Mouse (Mus musculus): ENCODE results near the gene Ptdss2.

Gene Ptdss2

DNA sequence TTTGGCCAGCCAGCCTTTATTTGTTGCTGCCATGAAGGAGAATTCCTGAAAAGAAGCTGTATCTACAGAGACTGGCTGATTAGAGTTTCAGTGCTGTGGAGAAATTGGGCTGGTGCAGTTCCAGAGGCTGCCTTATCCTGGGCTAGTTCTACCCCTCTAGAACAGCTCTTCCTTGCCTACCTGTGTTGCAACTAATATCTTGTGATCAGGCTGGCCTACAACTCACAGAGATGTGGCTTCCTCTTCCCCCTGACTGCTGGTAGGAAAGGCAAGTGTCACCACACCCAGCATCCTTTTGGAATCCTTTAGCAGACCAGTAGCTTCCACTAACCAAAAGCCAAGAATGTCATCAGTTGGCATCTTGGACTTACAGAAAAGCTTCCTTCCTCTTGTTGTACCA, 47.7 kb downstream of the Ptdss2 start:
- in situ Hi-C loops (cut with MboI; ENCODE audit: low sequenced_read_pairs), result loop anchor here (5.0 kb wide), 1 partner anchor 73 kb away; no protein-coding TSS in a partner anchor

DNA sequence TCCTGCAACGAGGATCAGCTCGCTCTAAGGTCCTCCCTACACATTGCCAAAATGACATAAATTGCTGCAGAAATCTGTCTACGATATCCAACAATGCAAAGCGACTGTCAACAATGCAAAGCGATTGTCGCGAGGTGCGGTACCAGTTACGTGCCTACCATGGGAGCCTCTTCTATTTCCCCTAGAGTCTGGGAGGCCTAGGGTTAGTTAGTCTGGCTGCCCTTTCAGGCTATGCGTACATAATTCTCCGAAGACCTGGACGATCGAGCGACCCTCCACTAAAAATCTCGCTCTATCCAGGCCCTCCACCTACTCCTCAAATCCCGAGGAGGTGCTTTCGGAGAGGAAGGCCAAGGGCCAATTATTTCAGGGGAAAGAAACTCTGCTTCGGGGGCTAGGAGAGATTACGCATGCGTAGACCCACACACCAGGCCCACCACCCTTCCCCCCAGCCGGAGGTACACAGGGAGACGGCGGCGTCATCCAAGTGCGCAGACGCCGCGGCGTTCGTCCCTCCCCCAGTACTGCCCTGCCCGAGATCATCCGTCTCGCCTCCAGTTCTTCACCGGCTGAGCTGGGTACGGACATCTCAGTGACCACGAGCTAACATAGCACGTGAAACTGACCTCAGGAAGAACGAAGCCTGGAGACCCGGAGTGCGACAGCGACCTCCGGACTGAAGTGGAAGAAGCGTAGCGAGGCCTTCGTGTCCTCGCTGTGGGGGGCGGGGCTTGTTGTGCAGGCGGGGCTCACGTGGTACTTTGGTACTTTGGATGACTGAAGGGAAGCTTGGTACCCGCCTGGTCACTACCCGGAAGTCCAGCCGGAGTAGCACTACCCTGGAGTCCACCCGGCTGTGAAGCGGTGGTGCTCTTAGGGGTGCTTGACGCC, 50.2 kb downstream of the Ptdss2 start, which contains the start of gene Rnh1:
Gene Rnh1, minus strand, starts transcription at position 742 of the 891 bp plus-strand sequence.
- in situ Hi-C loops (cut with MboI; ENCODE audit: low sequenced_read_pairs), result loop anchor here (5.0 kb wide), 1 partner anchor 75 kb away; no protein-coding TSS in a partner anchor

DNA sequence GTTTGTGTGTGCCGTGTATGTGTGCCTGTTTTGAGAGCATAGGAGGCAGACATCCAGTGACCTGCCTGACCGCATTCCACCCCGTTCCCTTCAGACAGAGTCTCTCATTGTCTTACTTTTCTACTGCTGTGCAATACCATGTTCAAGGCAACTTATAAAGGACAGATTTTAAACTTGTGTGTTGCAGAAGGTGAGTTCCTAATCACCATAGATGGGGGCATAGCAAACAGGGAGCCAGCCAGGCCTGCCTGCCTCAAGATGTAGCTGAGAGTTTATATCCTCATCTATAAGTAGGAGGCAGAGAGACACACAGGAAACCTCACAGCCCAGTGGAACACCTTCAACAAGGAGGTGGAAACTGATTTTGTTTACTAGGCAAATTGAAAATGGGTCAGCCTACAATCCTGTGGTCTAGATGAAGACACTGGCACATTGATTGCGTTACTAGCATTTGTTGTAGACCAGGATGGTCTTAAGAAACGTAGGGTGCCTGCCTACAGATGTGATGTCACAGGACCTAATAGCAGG, 51.2 kb downstream of the Ptdss2 start:
- in situ Hi-C loops (cut with MboI; ENCODE audit: low sequenced_read_pairs), result loop anchor here (5.0 kb wide), 1 partner anchor 76 kb away; no protein-coding TSS in a partner anchor

DNA sequence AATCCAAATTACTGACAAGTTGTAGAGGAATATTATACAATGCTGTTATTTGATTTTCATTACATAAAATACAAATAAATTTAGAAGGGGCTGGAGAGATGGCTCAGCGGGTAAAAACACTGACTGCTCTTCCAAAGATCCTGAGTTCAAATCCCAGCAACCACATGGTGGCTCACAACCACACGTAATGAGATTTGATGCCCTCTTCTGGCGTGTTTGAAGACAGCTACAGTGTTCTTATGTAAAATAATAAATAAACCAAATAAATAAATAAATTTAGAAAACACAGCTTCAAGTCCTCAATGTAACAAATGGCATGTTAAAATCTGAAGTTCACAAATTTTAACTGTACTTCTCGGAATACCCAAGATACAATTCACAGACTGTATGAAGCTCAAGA, 52.9 kb downstream of the Ptdss2 start:
- in situ Hi-C loops (cut with MboI; ENCODE audit: low sequenced_read_pairs), result no loop called here

DNA sequence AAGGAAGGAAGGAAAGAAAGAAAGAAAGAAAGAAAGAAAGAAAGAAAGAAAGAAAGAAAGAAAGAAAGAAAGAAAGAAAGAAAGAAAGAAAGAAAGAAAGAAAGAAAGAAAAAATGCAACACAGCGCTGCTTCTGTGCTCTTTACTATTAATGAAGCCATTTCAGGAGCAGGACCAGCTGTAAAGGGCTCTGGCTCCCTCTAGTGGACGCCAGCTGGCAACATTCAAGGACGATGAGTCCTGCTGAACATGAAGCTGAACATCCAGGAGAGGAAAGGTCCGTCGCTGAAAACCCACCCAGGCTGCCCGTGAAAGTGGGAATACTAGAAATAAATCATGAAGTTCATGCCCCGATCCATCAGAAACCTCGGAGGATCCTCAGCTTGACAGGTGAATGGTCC, 54.0 kb downstream of the Ptdss2 start:
- in situ Hi-C loops (cut with MboI; ENCODE audit: low sequenced_read_pairs), result no loop called here

DNA sequence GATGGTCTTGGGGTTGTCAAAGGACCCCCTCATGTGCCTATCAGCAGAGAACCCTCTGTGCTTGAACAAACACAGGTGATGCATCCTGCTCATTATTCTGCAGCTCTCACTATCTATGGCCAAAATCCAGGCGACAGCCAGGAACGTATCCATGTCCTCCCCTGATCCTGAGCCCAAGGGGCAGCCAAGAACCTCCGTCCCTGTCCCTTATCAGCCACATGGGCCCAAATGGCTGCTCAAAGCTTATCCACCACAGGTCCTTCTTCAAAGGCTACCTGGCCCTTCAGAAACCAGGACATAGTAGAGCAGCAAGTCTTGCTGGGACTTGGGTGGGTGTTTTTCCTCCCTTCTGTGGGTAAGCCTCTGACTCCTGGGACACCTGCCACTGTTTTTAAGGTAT, 66.0 kb downstream of the Ptdss2 start:
- in situ Hi-C loops (cut with MboI; ENCODE audit: low sequenced_read_pairs), result no loop called here

DNA sequence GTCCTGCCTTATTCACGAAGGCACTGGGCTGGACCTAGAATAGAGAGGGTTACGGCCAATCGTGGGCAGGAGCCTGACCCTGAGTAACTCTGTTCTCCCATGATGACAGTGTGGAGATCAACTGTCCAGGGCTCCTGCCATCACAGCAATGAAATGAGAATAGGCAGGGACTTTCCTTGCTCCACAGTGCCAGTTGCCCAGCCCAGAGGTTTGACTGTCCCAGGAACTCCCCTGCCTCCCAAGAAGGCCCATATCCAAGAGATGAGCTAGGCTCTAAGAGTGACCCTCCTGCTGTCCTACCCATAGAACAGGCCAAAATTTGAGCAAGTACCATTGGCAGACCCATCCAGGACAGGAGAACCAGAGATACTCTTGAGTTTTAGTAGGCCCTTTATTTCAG, 66.6 kb downstream of the Ptdss2 start:
- in situ Hi-C loops (cut with MboI; ENCODE audit: low sequenced_read_pairs), result no loop called here

DNA sequence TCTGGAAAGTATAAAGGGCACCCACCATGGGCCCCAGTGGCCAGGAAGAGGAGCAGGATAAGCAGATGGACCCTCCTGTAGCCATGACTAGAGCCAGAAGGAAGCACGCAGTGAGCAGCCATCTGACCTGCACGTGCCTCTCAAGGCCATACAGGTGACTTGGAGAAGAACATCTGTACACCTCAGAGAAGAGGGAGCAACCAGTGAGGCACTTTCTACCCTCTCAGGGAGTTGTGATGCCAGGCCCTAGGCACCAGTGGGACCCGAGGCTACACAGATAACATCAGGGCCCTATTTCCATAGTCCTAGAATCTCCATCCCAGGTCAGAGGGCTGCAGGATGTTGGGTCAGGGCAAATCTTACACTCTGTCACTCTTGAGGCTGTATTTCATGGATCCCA, 68.0 kb downstream of the Ptdss2 start:
- in situ Hi-C loops (cut with MboI; ENCODE audit: low sequenced_read_pairs), result no loop called here

DNA sequence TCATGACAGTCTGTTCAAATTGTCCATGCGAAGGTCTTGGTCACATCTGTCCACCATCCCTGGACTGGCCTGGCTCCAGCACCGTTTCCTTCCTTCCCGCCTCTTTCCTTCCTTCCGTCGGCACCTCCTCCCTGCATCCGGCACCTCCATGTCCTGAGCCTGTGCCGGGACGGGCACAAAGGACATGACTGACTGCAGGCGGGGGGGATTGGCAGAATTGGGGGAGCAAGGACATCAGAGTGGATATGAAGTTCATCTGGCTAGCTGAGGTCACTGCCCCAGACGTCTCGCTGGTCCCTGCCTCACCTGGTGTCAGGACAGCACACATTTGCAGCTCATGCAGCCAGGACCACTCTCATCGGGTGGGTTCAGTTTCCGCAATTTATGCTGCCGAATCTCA, 68.9 kb downstream of the Ptdss2 start:
- in situ Hi-C loops (cut with MboI; ENCODE audit: low sequenced_read_pairs), result no loop called here

DNA sequence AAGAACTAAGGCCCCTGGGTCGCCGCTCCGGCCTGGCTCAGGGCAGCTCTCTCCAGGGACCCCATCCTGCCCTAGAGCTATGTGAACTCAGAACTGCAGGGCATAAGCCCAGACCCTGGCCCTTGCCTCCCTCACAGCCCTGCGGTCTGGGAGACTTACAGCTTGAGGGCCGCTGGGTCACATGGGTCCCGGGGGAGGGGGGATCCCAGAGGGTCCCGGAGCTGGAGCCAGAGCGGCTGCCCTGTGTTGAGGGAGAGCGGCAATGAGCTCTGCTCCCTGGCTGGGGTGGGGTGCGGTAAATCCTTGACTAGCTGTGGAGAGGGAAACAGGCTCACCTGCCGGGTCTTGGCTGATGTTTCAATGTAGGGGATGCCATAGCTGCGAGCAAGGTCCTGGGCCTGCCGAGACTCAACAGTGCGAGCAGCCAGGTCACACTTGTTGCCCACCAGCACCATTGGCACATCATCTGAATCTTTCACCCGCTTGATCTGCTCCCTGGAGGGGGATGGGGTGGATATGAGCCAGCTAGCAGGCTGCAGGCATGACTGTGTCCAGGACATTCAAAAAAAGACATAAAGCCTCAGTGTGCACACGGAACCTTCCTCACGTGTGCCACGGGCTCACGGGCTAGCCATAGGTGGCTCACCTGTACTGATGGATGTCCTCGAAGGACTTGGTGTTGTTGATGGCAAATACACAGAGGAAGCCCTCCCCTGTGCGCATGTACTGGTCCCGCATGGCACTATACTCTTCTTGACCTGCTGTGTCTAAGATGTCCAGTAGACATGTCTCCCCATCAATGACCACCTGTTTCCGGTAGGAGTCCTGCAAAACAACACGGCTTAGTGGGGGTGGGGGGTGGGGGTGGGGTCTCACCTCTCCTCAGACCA, 69.9 kb downstream of the Ptdss2 start:
- in situ Hi-C loops (cut with MboI; ENCODE audit: low sequenced_read_pairs), result no loop called here

DNA sequence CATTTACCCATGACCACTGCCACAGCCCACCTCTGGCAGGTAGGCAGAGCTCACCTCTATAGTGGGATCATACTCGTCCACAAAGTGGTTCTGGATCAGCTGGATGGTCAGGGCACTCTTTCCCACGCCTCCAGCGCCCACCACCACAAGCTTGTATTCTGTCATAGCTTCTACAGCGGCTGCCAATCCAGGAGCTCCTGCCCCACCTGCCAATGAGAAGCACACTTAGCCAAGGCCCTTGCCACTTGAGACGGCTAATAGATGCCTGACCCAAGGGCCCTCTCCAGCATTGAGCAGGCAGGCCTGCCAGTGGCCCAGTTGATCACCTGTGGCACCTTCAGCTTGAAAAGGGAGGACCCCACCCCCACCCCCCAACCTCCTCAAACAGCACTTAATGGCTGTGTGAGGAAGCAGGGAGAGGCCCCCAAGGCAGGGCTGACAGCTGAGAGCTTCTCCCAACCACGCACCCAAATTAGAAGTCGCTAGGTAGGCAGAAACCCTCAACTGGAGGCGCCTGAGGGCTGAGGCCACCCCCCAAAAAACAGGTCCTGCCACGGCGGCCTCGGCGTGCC, 70.7 kb downstream of the Ptdss2 start:
- in situ Hi-C loops (cut with MboI; ENCODE audit: low sequenced_read_pairs), result no loop called here

DNA sequence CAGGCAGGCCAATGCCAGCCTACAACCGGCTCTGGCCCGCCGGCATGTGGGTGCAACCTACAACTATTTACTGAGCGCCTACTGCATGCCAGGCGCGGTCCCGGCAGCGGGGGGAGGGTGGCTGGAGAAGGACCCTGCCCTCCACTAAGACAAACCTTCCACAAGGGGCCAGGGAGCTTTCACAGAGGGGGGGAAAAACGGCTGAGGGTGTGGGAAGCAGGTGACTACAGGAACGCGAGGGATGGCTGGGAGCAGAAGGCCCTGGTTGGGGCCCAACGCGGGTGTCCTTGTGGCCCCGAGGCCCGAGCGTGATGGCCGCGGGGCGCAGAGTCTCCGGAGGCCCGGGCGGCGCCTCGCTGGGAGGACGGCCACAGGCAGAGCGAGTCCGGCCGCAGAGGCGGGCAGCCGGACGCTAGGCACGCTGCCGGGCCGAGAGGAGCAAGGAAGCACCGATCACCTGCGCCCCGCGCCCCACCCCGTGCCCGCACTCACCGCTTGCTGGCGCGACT, 71.2 kb downstream of the Ptdss2 start:
- in situ Hi-C loops (cut with MboI; ENCODE audit: low sequenced_read_pairs), result no loop called here

DNA sequence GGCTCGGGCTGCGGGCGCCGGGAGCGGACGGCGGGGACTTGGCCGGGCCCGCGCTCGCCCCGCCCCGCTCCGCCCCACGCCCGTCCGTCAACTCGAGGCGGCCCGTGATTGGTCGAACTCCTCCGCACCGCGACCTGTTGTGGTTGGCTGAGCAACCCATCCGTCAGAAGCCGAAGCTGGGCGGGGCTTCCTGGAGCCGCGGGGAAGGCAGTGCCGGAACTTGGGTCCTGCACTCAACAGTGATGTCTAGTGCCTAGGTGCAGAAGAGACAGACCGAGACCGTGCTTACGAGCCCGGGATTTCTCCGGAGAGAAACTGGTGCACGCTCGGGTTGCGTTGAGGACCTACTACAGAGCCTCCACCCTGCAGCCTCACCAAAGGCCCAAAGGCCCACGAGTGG, 71.8 kb downstream of the Ptdss2 start, which contains the start of the genes Hras and Lrrc56:
Gene Hras, minus strand, starts transcription at position 58 of the 400 bp plus-strand sequence.
Gene Lrrc56, plus strand, starts transcription at position 210 of the 400 bp plus-strand sequence.
- in situ Hi-C loops (cut with MboI; ENCODE audit: low sequenced_read_pairs), result no loop called here

DNA sequence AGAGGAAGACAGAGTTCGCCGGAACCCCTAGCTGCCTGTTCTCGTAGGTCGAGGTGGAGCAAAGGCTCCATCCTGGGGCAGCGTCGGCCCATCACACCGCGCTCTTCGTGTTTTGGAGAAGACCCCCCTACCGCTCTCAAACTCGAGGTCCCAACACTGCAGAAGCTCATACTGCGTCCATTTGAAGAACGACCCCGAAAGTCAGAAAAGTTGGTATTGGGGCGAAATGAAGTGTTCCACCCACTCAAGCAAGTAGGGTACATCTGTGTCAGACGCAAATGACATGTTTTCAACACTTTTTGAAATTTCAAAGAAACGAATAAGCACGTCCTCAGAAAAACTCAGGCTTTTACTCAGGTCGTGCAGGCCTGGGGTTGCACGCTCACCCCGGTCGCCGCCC, 72.2 kb downstream of the Ptdss2 start:
- in situ Hi-C loops (cut with MboI; ENCODE audit: low sequenced_read_pairs), result no loop called here

DNA sequence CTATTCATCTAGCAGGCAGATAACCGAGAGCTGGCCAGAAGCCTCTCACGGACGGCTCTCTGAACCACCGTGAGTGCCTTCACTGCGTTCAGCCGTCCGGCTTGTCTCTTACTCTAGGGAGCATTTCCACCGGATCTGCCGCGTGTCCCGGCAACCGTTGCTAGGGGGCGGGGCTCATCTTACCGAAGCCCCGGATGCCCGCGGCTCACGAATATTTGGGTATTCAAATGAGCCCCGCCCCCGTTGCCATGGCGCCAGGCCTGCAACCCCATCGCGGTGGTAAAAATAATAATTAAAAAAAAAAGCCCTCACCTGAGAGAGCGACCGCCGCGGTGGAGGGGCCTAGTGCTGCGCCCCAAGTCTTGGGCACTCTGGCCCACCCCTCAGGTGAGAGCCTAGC, 72.6 kb downstream of the Ptdss2 start:
- in situ Hi-C loops (cut with MboI; ENCODE audit: low sequenced_read_pairs), result no loop called here

DNA sequence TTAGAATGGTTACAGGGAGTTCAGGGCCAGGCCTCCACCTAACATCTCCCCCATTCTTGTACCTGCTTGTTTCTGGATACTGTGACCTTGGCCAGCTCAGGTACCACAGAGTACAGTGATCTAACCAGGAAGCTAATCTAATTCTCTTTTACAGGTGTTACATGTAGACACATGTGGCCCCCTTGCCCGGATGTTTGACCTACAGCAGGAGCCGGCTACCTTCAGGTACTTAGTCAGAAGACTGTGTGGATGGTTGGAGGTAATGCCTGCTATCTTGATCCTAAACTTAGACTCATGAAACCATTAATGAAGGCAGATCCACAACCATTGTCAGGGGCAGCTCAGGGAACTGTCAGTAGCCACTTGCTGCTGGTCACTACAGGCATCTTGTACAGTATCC, 73.6 kb downstream of the Ptdss2 start:
- in situ Hi-C loops (cut with MboI; ENCODE audit: low sequenced_read_pairs), result no loop called here

DNA sequence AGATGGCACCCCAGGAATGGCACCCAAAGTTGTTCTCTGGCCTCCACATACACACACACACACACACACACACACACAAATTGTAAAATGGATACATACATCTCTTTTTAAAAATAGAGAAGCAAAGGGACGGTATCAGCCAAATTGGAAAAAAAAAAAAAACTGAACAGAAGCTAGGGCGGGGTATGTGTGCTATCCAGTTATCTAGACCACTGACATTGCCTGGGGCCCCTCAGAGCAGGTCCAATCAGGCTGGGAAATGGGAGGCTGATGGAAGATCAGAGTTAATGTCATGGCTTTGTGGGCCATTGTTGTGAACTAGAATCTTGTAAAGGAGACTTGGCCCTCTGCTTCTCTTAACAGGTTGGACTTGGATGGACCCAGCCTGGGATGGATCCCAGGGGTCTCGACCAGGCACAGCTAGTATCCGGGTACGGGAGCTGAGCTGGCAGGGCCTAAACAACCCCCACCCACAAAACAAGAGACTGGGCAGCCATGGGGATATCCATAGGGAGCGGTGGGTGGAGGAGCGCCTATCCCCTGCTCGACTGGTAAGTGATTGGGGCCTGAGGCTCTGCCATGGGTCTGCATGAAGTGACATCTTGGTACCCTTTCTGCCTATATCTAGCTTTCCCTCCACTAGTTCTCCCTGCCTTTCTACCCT, 74.6 kb downstream of the Ptdss2 start:
- in situ Hi-C loops (cut with MboI; ENCODE audit: low sequenced_read_pairs), result no loop called here

DNA sequence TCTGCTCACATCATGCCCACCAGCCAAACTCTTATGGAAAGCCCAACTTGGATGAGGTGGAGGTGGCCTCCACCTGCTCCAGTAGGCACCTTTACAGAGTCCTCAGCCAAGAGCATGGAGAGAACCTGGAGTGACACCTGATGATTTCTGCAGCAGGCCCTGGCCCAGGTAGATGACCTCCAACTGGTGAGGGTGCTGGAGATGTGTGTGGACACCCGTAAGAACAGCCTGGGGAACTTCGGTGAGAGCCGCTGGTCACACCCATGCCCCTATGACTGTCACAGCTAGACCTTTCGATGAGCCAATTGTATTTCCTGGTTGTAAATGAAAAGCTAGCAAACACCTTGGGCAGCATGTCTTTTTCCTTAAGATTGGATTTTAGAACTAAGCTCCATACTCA, 75.9 kb downstream of the Ptdss2 start:
- in situ Hi-C loops (cut with MboI; ENCODE audit: low sequenced_read_pairs), result no loop called here

DNA sequence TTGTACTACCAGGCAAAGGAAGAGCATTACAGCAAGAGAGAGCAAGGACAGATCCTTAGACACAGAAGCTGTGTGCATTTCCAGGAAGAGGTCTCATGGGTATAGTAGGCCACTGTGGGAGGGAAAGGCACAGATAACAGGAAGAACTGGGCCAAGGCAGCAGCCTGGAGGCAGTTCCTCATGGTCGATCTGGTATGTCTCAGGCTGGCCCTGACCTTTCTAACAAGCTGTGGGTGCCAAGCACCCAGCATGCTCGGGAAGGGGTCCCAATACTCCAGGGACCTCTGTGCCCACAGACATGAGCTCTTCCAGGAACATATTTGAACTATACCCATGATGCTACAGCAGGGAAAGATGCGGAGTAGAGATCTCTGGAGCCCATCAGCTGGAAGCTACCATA, 82.4 kb downstream of the Ptdss2 start:
- in situ Hi-C loops (cut with MboI; ENCODE audit: low sequenced_read_pairs), result no loop called here

DNA sequence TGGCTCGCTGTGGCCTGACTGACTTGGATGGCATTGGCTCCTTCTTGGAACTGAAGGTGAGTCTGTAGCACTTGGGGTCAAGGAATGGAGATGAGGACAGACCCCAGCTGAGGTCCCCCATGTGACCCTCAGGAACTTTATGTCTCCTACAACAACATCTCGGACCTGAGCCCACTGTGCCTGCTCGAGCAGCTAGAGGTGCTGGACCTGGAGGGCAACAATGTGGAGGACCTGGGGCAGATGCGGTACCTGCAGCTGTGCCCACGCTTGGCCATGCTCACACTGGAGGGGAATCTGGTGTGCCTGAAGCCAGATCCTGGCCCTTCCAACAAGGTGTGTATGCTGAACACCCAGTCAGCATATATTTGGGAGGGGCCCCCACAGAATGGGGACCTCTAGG, 83.3 kb downstream of the Ptdss2 start:
- in situ Hi-C loops (cut with MboI; ENCODE audit: low sequenced_read_pairs), result no loop called here
